Mouse (Mus musculus) megakaryocyte-erythroid progenitor cell, adult 5-6 weeks (primary cell): ENCODE measurements around the gene Nrxn3. TPM values are rescaled to one million over a fixed set of nuclear protein-coding genes. Genes with fewer than 3 reads are reported as not detected.
A peak's percentile ranks its signal among the peaks of the same experiment; 100 is the strongest.

ENCODE experiments used
- ATAC-seq: replicated peaks from 2 replicates; pipeline ENCODE4 v1.8.0; 2016; ENCODE audit warnings: mild to moderate bottlenecking, inconsistent platforms; ENCODE audit not compliant: severe bottlenecking, poor library complexity, low FRiP score, low TSS enrichment
- total RNA-seq, 2 experiments: library from RNA; stranded (forward) in 1 of 2; stranded (reverse) in 1 of 2; fragments of 200-1000, 215-1000 nt in 1 of 2; fragments of >200 nt in 1 of 2; fragmentation: Nextera tagmentation in 1 of 2; gene quantifications; 2 replicates each; pipeline ENCODE4 v1.2.3; 2014 to 2017

Nrxn3 gene
- total RNA-seq, 2 experiments from 2014 or later: not detected

- peak; percentile 67; the same call in 1 of the 2 replicates for ATAC-seq
Observed at GRCm38 (mm10) chr12:88992141-88992540, 269.5 kb downstream of the Nrxn3 start.

DNA sequence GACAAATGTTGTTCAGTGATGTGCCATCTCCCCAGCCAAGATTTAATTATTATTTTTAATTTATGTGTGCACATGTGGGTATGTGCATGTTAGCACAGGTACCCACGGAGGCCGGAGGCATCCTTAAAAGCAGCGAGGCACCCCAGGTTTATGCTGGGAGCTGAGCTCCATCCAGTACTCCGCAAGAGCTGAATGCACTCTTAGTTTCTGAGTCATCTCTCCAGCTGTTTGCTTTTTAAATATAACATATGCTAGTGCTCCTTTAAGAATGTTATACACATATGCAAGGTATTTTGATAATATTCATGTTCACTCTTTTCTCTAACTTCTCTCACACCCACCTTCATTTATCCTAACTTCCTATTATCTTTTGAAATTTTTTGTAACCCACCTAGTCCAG lies 271.1 kb downstream of the Nrxn3 start:
- no peak for ATAC-seq

GRCm38 (mm10) chr12:89016436-89016835 lies 293.8 kb downstream of the Nrxn3 start:
- no peak for ATAC-seq

GRCm38 (mm10) chr12:89025180-89025579 lies 302.5 kb downstream of the Nrxn3 start:
- no peak for ATAC-seq

DNA sequence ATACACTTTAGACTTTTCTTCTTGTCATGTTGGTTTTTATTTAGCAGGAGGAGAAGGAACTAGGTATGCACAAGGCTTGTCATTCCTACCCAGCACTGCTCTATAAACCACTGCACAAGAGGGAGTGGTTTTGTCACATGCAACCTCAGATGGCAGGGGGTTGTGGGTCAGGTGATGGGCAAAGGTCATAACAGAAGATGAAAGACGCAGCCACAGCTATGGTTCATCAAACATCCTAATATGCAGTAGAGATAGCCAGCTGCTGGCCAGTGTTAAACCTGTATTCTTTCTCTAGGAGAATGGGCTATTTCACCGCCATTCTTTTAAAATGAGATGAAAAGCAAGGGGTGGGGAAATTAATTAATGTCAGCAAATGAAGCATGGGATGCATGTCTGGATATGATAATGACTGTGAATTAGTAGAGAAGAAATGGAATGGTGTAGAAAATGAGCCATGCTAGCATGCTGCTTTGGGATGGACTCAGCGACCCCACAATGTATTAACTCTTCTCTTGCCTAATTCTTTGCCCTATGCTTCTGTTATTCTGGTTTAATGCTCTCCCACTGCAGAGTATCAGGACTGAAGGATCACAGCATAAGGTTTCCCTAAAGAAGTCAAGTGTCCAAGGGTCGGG lies 313.4 kb downstream of the Nrxn3 start:
- no peak for ATAC-seq

- no peak for ATAC-seq
Observed at GRCm38 (mm10) chr12:89040151-89040550, 317.5 kb downstream of the Nrxn3 start.

- ATAC-seq: no peak
Observed at GRCm38 (mm10) chr12:89041429-89042107, 318.9 kb downstream of the Nrxn3 start.

GRCm38 (mm10) chr12:89049279-89049678 lies 326.6 kb downstream of the Nrxn3 start:
- no peak for ATAC-seq

- ATAC-seq: no peak
Observed at GRCm38 (mm10) chr12:89049686-89050085, 327.0 kb downstream of the Nrxn3 start.

DNA sequence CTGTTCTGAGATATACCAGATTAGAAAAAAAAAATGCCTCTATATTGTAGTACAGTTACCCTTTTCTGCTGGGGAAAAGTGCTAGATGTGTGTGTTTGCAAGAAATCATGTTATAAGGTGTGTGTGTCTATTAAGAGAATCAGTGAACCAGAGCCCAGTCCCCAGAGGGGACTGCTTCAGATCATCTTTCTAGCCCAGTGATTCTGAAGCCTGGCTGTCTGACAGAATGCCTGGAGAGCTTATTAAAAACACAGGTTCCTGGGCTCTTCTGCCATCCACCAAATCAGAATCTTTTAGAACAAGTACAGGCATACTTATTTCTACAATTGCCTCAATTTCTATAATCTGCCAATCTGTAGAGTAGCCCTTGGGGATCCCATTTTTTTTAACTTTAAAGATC lies 349.8 kb downstream of the Nrxn3 start:
- no peak for ATAC-seq

- ATAC-seq: no peak
Observed at GRCm38 (mm10) chr12:89073167-89073743, 350.6 kb downstream of the Nrxn3 start.

GRCm38 (mm10) chr12:89074551-89075295 lies 352.0 kb downstream of the Nrxn3 start:
- ATAC-seq: no peak

DNA sequence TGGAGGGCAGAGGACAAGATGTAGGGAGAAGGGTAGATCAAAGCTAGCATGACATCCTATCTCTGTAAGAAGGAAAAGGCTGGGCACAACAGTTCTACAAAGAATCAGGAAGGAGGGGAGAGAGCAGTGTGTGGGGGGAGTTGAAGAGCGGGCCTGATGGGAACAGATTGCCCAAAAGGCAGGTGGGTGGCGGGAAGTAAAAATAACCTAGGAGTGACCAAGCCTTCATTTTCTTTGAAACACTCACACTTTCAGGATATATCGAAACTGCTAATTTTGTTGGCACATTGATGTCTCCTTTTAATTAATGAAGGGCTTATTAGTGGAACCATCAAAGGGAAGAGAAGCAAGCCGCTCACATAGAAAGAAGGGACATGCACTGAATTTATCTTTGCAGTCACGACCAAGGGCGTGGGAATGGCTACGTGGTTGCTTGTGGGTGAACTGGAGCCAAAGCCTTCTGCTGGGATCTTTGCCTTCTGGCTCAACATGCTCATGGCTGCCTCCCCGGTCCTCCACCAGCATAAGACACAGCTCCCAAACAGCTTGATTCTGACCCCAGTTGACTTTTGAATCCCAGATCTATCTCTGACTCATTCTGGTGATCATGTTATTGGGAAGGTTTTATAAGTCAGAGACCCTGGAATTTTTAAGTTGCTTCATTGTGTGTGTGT lies 371.3 kb downstream of the Nrxn3 start:
- no peak for ATAC-seq

GRCm38 (mm10) chr12:89097561-89097960 lies 374.9 kb downstream of the Nrxn3 start:
- no peak for ATAC-seq

DNA sequence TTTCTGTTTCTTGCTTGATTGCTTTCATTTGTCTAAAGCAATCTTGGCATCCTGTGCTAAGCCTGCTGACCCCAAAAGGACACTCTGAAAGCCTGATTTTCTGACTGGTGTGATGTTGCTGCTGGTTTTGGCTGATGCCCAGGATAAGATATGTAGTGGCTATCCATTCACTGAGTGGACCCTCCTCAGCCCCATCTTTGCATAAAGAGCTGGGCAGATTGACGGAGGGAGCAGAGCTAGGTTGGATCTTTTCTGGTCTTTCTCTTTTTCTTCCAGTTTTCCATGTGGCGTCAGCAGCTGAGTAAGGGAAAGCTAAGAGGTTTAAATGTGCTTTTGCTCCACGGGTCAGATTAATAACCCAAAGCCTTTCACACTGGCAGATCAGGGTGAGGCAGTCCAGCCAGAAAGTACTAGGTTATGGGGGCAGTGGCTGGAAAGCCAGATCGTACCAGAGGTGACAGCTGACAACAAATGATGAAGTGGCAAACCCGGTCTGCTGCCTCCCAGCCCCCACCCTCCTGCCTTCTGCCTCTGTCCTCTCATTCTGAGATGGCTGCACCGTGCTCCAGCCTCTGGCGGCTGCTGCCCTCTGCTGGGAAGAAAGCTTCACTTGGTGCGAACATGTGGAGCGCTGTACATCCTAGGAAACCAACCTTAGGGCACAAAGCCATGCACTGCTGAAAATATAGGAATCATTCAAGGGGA lies 383.5 kb downstream of the Nrxn3 start:
- no peak for ATAC-seq

DNA sequence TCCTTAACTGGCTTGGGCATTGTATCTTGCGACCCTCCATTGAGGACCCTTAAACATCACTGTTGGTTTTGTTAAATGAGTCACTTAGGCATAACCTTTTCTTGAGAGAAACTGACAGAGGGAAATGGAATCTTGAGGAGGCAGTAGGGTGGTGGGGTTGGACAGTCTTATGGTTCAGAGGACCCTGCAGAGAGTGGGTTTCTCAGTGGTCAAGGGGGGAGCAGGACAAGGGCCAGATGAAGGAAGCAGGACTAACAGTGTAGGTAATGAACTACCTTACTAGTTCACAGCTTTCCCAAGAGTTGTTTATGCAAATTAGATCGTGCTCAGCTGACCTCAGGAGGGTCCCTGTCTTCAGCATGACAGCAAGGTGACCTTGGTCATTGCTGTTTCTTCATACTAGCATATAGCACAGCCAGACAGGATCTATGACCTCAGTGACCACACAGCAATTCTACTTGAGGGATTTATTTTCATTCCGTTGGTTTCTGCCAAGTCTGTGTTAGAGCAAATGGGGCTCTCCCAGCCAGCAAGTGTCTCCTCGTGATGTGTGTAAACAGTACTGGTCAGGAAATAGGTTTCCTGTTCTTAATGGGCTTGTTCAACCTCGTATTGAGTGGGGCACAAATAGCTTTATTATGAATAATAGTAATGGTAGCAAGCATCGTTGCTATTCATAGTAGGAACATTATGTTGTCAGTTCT lies 384.4 kb downstream of the Nrxn3 start:
- no peak for ATAC-seq

DNA sequence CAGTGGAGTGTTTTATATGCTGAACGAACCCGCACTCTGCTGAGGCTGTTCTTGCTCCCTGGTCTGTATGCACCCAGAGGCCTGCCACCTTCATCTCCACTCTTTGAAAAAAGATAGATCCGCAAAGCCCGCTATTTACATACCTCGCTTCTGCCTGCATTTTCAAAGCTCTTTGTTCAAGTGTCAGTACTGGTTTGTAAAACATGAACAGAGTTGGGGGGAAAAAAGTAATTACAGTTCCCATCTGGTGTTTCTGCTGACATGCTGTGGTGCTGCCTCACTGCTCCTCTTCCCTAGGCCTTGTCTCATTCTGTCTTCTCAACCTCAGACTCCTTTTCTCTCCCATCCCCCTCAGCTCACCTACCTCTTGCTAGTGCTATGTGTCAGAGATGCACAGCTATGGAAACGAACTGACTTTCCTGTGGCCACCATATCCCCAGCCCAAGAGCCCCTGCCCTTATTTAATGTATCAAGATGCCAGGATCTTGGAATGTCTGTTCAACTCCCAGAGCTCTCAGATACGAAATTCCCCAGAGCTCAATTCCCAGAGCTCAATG lies 387.2 kb downstream of the Nrxn3 start:
- ATAC-seq: no peak

GRCm38 (mm10) chr12:89128602-89129001 lies 405.9 kb downstream of the Nrxn3 start:
- no peak for ATAC-seq
